Mouse (Mus musculus) right cerebral cortex, postnatal 25 days (tissue): ENCODE measurements around the gene Shq1.

Experiments
- DNase-seq: peaks from one replicate; pipeline ENCODE4 v3.0.0; 2022

Shq1 gene

GRCm38 (mm10) chr6:100601634-100602033, 69.3 kb downstream of the Shq1 start:
- DNase-seq = no peak

- no peak for DNase-seq
These were observed 77.1 kb downstream of the Shq1 start for GRCm38 (mm10) chr6:100593857-100594256.

DNA sequence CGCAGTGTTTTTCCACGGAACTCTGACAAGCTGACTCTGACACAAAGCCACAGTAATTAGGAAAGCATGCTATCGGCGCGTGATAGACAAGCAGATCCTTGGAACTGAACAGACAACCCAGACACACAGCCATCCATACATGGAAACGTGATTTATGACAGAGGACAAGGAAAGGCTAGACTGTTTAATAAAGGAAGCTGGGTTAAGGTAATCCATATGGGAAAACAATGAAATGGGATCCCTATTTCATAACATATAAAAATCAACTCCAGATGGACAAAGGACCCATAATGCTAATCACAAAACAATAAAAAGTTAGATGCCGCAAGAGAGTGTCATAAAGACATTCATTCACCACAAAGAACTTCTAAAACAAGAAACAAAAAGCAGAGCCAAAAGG, 78.0 kb downstream of the Shq1 start:
- DNase-seq = no peak

DNA sequence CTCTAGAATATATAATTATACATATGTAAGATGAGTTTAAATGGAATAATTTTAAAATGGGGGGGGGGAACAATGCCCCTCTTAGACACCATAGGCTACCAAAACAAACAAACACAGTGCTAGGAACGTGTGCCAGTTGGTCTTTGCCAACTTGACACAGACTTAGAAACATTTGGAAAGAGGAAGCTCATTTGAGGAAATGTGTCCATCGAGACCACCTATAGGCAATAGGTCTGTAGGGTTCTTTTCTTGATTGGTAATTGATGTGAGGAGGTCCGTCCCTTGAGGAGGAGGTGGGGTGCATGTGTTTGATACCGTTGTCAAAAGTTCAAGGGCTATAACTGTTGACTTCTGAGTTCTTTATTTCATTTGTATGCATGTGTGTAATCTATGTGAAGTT, 80.4 kb downstream of the Shq1 start:
- DNase-seq = no peak

GRCm38 (mm10) chr6:100588876-100589275, 82.1 kb downstream of the Shq1 start:
- DNase-seq = no peak

DNA sequence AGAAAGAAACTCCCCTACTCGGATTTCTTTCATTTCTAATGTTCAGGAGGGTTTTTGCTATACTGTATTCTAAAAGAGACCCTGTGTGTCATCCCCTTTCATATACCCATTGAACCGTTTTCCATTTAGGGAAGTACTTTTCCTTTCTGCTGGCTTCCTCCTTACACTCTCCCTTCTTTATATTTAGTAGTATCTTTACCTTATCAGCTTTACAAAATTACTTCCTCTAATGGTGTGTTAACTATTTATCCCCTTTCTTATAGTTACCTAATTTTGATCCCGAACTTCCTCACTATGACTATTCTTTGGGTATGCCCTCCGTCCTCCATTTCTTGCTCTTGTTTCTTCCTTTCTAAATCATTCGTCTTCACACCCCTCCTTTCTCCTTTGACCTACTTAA, 84.2 kb downstream of the Shq1 start:
- no peak for DNase-seq

GRCm38 (mm10) chr6:100581951-100582350, 89.0 kb downstream of the Shq1 start:
- no peak for DNase-seq

DNA sequence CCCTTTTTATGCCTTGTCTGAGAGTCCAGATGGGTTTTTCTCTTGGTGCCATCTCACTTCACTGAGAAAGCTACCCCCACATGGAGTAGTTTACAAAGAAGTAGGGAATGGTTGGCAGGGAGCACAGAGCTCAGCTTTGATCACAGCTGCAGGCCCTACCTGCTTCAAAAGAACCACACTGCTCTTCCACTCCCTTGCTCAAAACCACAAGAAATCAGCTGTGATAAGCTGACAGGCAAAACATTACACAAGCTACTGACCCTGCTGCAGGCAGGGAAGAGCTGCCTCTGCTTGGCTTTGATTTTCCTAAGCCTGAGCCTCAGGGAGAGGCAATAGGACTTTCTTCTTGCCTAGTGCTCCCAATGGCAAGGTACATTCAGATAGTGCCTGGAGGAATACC, 89.9 kb downstream of the Shq1 start:
- DNase-seq = no peak

DNA sequence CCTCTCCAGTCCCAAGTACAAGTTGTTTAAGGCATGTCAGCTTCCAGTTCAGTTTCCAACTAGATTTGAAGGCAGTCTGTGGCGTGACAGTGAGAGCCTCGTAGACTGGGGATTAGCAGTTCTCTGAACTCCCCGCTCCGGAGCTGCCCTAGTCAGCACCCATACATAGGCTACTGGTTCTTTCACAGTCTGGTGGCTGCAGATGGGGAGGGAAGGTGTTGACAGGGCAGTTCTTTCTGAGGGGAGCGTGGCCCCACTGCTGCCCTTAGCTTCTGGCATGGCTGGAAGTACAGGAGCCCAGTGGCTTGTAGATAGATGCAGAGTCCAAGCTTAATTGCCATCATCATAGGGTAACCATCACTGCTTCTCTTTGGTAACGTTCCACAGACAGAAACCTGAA, 93.4 kb downstream of the Shq1 start:
- DNase-seq = no peak

DNA sequence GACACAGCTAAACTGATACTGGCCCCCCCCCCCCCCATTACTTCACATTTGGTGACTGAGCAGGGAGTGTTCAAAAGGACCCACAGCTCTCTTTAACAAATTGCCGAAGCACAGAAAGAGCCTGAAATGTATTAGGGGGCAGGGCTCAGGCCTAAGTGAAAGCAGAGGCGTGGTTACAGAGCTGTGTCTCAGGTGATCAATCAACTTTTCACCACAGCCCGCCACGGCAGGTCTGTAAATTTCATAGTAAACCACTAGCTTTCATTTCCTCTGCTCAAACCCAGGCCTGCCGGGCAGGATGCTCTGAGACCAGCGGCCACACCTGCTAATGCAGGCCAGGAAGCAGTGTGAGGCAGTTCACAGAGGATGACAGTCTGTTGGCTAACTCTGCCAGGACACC, 94.8 kb downstream of the Shq1 start:
- no peak for DNase-seq

DNA sequence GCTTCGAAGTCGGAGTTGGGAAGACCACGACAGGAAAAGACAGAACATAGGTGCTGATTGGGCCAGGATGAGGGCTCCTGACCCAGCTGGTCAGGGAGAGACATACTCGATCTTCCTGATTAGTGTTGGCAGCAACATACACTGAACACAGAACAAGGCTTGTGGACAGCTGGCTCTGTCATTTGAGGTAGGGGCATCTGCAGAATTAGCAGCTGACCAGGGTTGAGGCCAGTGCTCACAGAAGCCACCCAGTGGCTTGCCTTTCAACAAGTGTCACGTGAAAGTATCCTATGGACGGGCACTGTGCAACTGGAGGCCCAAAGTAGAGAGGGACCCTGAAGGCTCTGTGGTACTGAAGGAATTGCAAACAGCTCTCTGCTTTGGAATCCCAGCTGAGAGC, 104.2 kb downstream of the Shq1 start:
- DNase-seq = no peak

- DNase-seq = no peak
These were observed 106.4 kb downstream of the Shq1 start for GRCm38 (mm10) chr6:100564516-100564915.

- DNase-seq = peak; percentile 82
These were observed 107.2 kb downstream of the Shq1 start for GRCm38 (mm10) chr6:100563552-100564341.

GRCm38 (mm10) chr6:100562719-100563551, 108.0 kb downstream of the Shq1 start:
- peak; percentile 61 for DNase-seq

DNA sequence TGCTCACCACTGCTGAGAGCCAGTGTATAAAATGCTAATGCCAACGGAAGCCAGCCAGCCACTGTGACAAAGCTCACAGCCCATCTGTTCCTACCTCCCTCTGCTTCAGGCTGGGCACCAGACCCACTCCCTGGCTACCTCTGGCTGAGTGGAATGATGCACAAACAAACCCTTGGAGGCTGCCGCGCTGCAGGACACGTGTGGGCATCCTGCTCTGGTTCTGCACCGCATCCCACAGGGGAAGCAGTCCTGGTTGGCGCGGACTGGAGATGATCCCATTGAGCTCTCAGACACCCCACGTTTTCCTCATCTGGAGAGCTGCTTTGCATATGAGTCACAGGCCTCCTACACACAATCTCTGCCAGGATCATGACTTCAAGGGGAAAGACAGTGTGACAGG, 112.9 kb downstream of the Shq1 start:
- DNase-seq = peak; percentile 85

GRCm38 (mm10) chr6:100542154-100542997, 128.6 kb downstream of the Shq1 start:
- no peak for DNase-seq

DNA sequence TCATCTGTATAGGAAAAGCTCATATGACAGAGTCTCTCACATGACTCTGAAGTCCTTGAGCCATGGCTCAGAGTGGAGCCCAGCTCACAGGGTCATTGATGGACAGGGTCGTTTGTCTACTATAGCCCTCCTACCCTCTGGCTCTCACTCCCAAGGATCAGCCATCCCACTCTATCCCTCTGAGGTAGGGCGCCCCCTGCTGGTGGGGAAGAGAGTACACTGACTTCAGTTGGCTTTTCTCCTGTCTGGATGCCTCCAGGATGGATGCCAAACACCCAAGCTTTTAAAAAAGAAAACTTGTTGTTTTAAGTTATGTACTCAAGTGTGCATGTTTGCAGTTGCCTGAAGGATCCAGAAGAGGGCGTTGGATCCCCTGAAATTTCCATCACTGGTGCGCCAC, 131.3 kb downstream of the Shq1 start:
- no peak for DNase-seq

- DNase-seq = no peak
These were observed 132.4 kb downstream of the Shq1 start for GRCm38 (mm10) chr6:100538570-100538969.

- DNase-seq = no peak
These were observed 133.0 kb downstream of the Shq1 start for GRCm38 (mm10) chr6:100537987-100538386.

DNA sequence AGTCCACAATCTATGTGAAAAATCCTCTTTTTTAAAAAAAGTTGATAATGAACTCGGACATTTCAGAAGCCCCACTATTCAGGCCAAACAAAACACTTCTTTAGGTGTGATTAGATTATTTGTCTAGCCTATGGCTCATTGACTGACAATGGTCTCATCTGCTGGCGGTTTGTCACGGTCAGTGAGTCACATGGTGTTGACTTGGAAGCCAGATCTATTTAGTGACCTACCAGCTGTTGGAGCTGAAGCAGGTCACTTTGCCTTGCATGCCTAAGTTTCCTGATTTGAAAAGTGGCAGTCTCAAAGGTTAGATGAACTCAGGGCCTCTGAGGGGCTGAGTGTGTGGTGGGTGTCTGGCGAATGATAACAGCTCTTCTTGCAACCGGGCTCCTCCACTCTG, 133.9 kb downstream of the Shq1 start:
- DNase-seq = no peak

DNA sequence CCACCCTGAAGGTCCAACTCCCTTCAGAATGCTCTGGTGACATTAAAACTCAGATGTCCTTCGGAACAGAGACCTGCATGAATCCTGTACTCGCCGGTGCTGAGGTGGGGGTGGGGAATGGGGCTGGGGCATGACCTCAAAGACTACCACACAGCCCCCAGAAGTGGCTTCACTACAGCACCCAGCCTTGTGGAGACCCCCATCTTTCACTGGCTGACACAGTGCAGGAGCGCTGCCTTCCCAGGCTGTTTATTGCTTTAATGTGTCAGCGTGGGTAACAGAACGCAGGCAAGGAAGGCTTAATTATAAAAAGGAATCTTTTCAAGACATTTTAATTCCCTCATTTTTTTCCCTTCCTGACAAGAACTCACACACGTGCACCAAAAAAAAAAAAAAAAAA, 137.6 kb downstream of the Shq1 start:
- no peak for DNase-seq

DNA sequence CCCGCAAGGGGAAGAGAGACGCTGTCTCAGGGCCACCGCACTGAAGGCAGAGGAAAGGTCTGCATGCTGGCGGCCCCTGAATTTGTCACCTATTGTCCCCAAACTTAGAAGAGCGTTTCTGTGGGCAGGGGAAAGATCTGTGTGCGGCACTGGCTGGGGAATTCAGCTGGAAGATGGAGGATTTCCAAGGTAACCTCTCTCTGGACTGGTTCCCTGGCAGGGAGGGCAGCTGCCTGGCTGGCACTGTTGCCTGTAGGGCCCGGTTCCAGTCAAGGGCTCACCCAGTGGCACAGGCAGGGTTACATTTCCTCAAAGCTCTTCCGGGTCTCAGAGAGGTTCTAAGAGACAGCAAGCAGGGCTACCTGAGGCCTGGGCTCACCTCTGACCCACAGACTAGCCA, 138.6 kb downstream of the Shq1 start:
- no peak for DNase-seq

GRCm38 (mm10) chr6:100529673-100530072, 141.3 kb downstream of the Shq1 start:
- no peak for DNase-seq
